Mouse (Mus musculus): ENCODE data around the gene Fes. TPM values are rescaled to one million over a fixed set of nuclear protein-coding genes. Genes with fewer than 3 reads are reported as not detected.

Gene Fes
- polyA plus RNA-seq, 1 experiment from 2014 or later: 6.2 TPM

DNA sequence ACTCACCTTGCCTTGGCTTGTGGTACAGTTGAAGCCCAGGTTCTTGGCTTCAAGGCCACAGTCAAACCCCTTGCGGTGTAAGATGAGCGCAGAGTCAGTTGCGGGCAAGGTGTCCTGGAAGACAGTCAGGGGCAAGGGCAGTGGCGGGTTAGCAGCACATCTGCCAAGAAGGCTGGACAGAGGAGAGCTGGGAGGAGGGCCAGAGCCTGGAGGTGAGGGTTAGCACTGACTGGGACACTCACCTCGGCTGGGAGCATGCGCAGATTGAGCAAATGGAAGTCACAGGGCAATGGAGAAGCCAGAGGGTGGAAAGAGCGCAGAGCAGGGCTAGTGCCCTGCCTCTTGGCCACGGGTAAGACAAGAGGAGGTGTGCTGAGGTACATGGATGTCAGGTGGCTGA is 34.8 kb downstream of the Fes start:
- Histone ChIP-seq H3K9me3 (no peaks in the 10 kb centered on the region), H3K9ac (no peak overlapping the region), H3K27ac (replicated peaks) (no peak overlapping the region), H3K36me3 (peaks cover 82% of the 10 kb centered on the region), H3K27me3 (no peaks in the 10 kb centered on the region), H3K4me3 (no peak overlapping the region), H3K4me2 (no peak overlapping the region), H3K4me1 (replicated peaks) (peaks cover 18% of the 10 kb centered on the region)
- WGBS: 96% methylated on average over 8 of the region's 8 CpGs
- ATAC-seq (ENCODE audit: low read depth): no peak

DNA sequence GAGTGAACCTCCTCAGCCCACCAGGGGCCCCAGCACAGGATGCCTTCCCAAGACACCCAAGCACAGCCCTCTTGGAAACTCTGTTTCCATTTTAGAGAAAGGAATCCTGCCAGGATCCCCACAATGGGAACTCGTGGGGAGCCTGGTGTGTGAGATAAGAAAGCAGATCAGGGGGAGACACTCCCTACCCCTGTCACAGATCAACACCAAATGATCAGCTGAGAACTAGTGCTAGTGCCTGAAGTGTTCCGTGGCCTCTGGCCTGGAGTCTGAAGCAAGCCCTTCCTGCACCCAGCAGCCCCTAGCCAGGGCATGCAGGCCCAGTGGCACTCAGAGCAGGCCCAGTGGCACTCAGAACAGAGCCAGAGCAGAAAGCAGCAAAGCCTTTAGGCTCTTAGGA is 36.9 kb downstream of the Fes start:
- H3K36me3 ChIP-seq: peaks cover 61% of the 10 kb centered on the region
- 77% methylated on average over 2 of the region's 2 CpGs for WGBS
- ATAC-seq (ENCODE audit: low read depth): no peak

DNA sequence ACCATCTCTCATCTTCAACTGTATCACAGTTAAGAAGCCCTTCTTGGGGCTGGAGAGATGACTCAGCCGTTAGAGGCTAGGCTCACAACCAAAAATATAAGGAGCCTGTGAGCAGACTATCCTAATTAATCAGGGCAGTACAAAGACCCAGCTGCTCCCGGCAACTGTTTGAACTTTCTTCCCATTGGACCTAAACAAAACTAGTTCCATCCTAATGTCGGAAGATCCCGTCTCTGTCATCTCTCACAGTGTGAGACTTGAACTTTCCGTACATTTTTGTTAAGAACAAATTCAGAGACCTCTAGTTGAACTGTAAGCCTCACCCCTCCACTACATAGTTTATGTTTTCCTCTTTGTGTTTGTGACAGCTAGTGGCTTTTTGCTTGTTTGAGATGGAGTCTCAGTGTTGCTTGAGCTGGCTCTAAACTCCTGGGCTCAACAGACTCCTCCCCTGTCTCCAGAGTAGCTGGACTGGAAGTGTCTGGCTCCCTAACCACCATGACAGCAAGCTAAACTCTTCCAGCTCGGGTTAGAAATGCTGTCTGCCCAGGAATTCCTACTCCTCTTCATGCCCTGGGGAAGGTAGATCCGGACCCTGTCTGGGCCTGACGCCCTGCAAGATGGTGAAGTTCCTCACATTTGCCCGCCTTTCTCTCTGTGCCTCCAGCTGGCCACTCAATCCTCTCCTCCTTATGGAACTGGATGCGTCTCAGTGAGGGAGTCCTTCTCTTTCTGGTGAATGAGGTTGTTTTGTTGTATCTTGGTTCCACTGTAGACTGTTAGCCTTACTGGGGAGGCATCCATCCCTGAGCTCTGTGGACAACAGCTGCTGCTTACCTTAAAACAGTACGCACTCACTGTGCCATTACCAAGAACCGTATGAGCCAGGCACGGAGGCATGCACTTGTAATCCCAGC is 39.8 kb downstream of the Fes start:
- Histone ChIP-seq H3K4me3 (no peak overlapping the region), H3K9ac (no peak overlapping the region), H3K36me3 (peaks cover 37% of the 10 kb centered on the region), H3K27me3 (no peaks in the 10 kb centered on the region), H3K27ac (replicated peaks) (peak overlapping the region; percentile 57), H3K4me1 (replicated peaks) (peaks cover 22% of the 10 kb centered on the region), H3K9me3 (no peaks in the 10 kb centered on the region), H3K4me2 (no peak overlapping the region)
- no peak for ATAC-seq (ENCODE audit: low read depth)
- WGBS: 62% methylated on average over 13 of the region's 13 CpGs

More for the DNA sequence above, 36.9 kb downstream of the Fes start:
- Histone ChIP-seq H3K4me2 (no peak overlapping the region), H3K4me3 (no peak overlapping the region), H3K27ac (replicated peaks) (no peak overlapping the region), H3K4me1 (replicated peaks) (peaks cover 15% of the 10 kb centered on the region; the same call in 1 of the 2 replicates), H3K9me3 (no peaks in the 10 kb centered on the region), H3K27me3 (no peaks in the 10 kb centered on the region), H3K9ac (no peak overlapping the region)

DNA sequence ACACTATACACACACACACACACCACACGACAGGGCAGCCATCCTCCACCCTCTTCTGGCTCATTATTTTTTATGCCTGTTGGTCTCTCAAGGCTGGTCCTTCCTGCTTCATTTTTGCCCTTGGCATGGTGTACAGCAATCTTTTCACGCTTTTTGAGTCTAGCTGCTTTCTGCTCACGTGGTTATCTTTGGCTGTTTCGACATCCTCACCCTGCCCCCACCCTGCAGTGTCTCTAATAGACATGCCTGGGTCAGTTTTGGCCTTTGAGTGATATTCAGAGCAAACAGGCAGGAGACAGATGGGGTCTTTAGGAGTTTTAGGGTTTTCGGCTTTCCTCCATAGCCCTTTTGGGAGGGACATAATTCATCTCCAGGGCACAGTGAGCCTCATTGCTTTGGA is 40.9 kb downstream of the Fes start:
- Histone ChIP-seq H3K4me1 (replicated peaks) (peaks cover 32% of the 10 kb centered on the region), H3K9ac (no peak overlapping the region), H3K27me3 (no peaks in the 10 kb centered on the region), H3K4me3 (no peak overlapping the region), H3K4me2 (no peak overlapping the region), H3K9me3 (no peaks in the 10 kb centered on the region), H3K36me3 (peaks cover 27% of the 10 kb centered on the region), H3K27ac (replicated peaks) (no peak overlapping the region)
- WGBS: 81% methylated on average over 5 of the region's 5 CpGs
- ATAC-seq (ENCODE audit: low read depth): no peak

DNA sequence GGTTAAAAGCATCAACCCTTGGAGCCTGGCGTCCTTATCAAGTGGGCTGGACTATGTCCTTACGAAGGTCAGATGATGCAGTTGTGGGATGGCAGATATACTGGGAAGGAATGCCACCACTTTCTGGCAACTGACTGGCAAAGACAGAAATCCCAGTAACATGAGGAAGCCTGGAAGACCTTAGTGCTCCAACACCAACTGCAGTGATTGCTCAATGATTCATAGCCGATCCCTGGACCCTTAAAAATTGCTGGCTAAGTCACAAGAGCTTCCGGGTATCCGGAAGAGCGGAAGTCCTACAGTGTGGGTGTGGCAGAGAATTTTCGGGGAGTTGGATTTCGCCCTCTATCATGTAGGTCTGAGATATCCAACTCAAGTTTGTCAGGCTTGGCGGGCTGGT is 41.6 kb downstream of the Fes start:
- peaks cover 21% of the 10 kb centered on the region for H3K36me3 ChIP-seq
- no peak for ATAC-seq (ENCODE audit: low read depth)
- no peaks in the 10 kb centered on the region for H3K27me3 ChIP-seq
- no peak overlapping the region for H3K27ac ChIP-seq (replicated peaks)
- no peaks in the 10 kb centered on the region for H3K9me3 ChIP-seq
- no peak overlapping the region for H3K9ac ChIP-seq
- 95% methylated on average over 9 of the region's 9 CpGs for WGBS
- peaks cover 38% of the 10 kb centered on the region for H3K4me1 ChIP-seq (replicated peaks)
- H3K4me2 ChIP-seq: no peak overlapping the region
- no peak overlapping the region for H3K4me3 ChIP-seq

DNA sequence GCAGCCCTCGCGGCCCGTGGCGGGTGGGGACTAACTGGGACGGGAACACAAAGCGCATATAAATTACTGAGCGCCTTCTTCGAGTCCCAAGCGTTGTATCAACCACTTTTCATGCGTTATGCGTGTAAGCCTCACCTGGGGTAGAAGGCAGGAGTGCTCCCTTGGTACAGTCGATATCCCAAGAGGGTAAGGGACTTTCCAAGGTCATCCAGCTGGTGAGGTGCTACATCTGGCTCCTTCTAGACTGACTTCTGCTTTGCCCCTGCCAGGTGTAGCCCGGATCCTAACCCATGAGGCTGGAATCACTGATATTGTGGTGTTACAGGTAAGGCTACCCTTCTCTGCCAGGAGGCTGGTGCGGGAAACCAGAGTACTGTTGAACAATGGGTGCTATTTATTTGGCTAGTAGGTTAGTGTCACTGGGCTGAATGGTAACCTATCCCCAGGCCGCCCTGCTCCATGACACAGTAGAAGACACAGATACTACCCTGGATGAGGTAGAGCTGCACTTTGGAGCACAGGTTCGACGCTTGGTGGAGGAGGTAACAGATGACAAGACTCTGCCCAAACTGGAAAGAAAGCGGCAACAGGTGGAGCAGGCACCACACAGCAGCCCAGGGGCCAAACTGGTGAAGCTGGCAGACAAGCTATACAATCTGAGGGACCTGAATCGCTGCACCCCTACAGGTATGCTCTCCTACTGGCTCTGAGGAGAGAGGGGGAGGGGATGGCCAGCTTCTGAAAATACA is 44.3 kb downstream of the Fes start:
- 0 out of 2 replicates have a peak, but pooled peaks have one; percentile 0 for ATAC-seq (ENCODE audit: low read depth)
- H3K27me3 ChIP-seq: no peaks in the 10 kb centered on the region
- H3K4me3 ChIP-seq: peak overlapping the region; percentile 47
- peak overlapping the region; percentile 81 for H3K27ac ChIP-seq (replicated peaks)
- H3K4me1 ChIP-seq (replicated peaks): peaks cover 57% of the 10 kb centered on the region
- no peaks in the 10 kb centered on the region for H3K36me3 ChIP-seq
- H3K9ac ChIP-seq: peak overlapping the region; percentile 79
- H3K4me2 ChIP-seq: peak overlapping the region; percentile 77
- H3K9me3 ChIP-seq: no peaks in the 10 kb centered on the region
- 25% methylated on average over 19 of the region's 19 CpGs for WGBS

DNA sequence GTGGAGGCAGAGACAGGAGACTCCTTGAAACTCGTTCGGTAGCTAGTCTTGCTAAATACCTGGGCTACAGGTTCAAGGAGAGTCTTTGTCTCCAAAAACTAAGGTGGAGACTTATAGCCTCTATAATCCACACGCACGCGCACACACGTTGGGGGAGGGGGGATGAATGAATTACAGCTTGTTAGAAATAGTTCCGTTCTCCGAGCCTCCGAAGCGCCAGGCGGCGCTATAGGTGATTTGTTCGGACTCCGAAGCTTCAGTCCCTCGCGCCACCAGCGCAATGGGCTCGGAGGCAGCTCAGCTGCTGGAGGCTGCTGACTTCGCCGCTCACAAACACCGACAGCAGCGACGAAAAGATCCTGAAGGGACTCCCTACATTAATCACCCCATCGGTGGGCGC is 44.9 kb downstream of the Fes start, which contains the start of gene Hddc3:
Gene Hddc3, plus strand, starts transcription at position 247 of the 400 bp plus-strand sequence.
- peak within 1 kb of the TSS; percentile 77 for H3K4me2 ChIP-seq
- H3K36me3 ChIP-seq: peaks cover 2% of the 10 kb centered on the region; the same call in 1 of the 2 replicates
- peak within 1 kb of the TSS; percentile 81 for H3K27ac ChIP-seq (replicated peaks)
- no peaks in the 10 kb centered on the region for H3K9me3 ChIP-seq
- no peaks in the 10 kb centered on the region for H3K27me3 ChIP-seq
- peaks cover 60% of the 10 kb centered on the region for H3K4me1 ChIP-seq (replicated peaks)
- peak within 1 kb of the TSS; percentile 79 for H3K9ac ChIP-seq
- H3K4me3 ChIP-seq: peak within 1 kb of the TSS; percentile 47
- ATAC-seq (ENCODE audit: low read depth): peak; percentile 14
- under 1% methylated on average over 25 of the region's 25 CpGs for WGBS

DNA sequence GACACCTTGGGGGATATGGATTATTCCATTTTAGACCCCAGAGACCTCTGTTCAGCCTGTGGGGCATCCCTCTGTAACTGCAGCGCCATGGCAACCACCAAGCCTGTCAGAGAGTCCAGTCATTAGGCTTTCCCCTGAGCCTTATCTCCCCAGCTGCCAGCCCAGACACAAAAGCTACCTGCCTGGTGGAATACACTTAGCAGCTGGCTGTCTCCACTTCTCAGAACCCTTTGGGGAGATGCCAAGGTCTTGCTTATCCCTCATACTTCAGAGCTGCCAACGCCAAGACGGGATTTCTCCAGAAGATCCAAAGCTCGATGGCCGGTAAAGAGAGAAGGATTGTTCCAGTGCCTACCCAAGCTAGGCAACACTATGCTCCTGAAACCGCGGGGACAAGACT is 46.0 kb downstream of the Fes start:
- ATAC-seq (ENCODE audit: low read depth): no peak
- peaks cover 13% of the 10 kb centered on the region for H3K36me3 ChIP-seq
- H3K4me2 ChIP-seq: 0 out of 2 replicates have a peak overlapping the region, but pooled peaks have one; percentile 93
- H3K27ac ChIP-seq (replicated peaks): peak overlapping the region; percentile 7
- H3K9me3 ChIP-seq: no peaks in the 10 kb centered on the region
- no peak overlapping the region for H3K4me3 ChIP-seq
- 62% methylated on average over 7 of the region's 7 CpGs for WGBS
- peaks cover 59% of the 10 kb centered on the region for H3K4me1 ChIP-seq (replicated peaks)
- H3K9ac ChIP-seq: no peak overlapping the region
- no peaks in the 10 kb centered on the region for H3K27me3 ChIP-seq

DNA sequence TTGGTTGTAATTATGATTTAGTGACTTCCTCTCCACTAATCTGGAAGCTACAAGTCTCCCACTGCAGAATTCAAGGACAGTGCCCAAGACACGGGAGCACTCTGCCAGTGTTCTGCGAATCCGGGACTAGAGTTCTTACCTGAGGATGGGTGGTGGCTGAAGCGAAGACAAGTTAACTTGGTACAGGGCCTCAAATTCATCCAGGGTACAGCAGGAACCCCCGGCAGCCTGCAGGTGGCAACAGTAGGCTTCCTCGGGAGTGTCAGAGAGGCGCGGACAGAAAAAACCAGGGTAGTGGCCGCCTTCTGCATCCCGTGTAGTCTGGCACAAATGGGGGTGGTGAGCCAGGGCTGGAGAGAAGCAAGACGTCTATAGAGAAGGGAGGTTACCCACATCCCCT is 47.0 kb downstream of the Fes start, which contains the start of gene Unc45a:
Gene Unc45a, minus strand, starts transcription at position 213 of the 400 bp plus-strand sequence.
- peaks cover 63% of the 10 kb centered on the region for H3K4me1 ChIP-seq (replicated peaks)
- ATAC-seq (ENCODE audit: low read depth): peak; percentile 47

DNA sequence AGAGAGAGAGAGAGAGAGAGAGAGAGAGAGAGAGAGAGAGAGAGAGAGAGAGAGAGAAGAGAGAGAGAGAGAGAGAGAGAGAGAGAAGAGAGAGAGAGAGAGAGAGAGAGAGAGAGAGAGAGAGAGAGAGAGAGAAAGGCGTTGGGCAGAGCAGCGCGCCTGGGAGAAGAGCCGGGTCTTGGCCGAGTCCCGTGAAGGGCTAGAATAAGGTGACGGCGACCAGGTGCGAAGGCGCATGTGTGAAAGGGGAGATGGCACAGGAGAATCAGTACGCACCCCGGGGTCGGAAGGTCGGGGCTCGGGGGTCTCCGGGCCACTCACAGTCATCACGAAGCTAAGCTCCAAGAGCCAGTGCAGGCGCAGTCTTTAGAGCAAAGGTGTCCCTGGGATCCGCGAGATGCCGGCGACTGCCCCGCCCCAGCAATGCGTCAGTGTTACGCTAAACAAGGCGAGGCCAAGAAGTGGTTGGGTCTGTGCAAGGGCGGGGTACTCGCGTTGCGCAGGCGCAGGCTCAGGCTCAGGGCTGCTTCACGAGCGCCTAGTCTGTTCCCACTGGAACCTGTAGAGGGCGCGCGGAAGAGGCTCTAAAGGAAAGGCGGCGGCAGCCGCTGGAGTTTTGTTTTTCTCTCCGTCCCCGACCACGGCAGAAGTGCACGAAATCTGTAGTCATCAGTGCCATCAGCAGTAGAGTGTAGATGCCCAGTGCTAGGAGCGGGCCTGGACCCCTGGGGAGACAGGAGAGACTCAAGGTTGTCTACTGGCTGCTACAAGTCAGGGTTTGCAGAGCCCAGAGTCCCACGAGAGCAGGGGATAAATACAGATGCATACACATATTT is 47.7 kb downstream of the Fes start:
- WGBS: 0% methylated on average over 45 of the region's 45 CpGs
- peak; percentile 98 for ATAC-seq (ENCODE audit: low read depth)
- Histone ChIP-seq H3K27ac (replicated peaks) (peak overlapping the region; percentile 91), H3K9me3 (no peaks in the 10 kb centered on the region), H3K4me3 (peak overlapping the region; percentile 64), H3K36me3 (peaks cover 31% of the 10 kb centered on the region), H3K9ac (peak overlapping the region; percentile 89), H3K4me1 (replicated peaks) (peaks cover 67% of the 10 kb centered on the region), H3K27me3 (no peaks in the 10 kb centered on the region), H3K4me2 (peak overlapping the region; percentile 93)

More for the DNA sequence above, 47.0 kb downstream of the Fes start, which contains the start of gene Unc45a:
- peak within 1 kb of the TSS; percentile 64 for H3K4me3 ChIP-seq
- H3K9ac ChIP-seq: peak within 1 kb of the TSS; percentile 89
- H3K36me3 ChIP-seq: peaks cover 23% of the 10 kb centered on the region
- H3K4me2 ChIP-seq: peak within 1 kb of the TSS; percentile 93
- H3K27me3 ChIP-seq: no peaks in the 10 kb centered on the region
- under 1% methylated on average over 11 of the region's 11 CpGs for WGBS
- H3K9me3 ChIP-seq: no peaks in the 10 kb centered on the region
- H3K27ac ChIP-seq (replicated peaks): peak within 1 kb of the TSS; percentile 91

DNA sequence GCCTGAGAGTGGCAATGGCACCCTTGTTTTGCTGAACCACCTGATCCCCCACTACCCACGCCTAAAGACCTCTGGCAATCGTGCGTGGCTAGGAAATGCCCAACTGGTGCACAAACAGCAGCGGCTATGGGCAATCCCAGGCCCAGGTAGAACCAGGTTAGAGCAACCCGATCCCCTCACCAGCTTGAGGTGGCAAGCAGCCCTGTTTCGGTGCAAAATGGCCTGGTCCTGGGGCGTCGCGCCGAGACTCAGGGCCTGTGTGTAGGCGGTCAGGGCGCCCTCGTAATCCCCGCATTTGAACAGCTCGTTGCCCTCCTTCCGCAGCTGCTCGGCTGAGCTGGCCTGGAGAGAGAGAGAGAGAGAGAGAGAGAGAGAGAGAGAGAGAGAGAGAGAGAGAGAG is 48.4 kb downstream of the Fes start:
- Histone ChIP-seq H3K4me3 (peak overlapping the region; percentile 64), H3K4me2 (peak overlapping the region; percentile 93), H3K9ac (peak overlapping the region; percentile 89), H3K9me3 (no peaks in the 10 kb centered on the region), H3K4me1 (replicated peaks) (peaks cover 67% of the 10 kb centered on the region), H3K36me3 (peaks cover 37% of the 10 kb centered on the region), H3K27ac (replicated peaks) (peak overlapping the region; percentile 83), H3K27me3 (no peaks in the 10 kb centered on the region)
- ATAC-seq (ENCODE audit: low read depth): peak; percentile 33; the same call in 1 of the 2 replicates
- 8% methylated on average over 16 of the region's 17 CpGs for WGBS
